Mouse (Mus musculus) kidney, postnatal 10 days (tissue): ENCODE measurements around the gene Esrp2.
A peak's percentile ranks its signal among the peaks of the same experiment; 100 is the strongest.

ENCODE experiments used
- DNase-seq: peaks from one replicate; pipeline ENCODE4 v3.0.0; 2021; ENCODE audit warnings: mixed read lengths

The Esrp2 gene

GRCm38 (mm10) chr8:106115897-106116296, 20.9 kb downstream of the Esrp2 start:
- peak; percentile 63 for DNase-seq

GRCm38 (mm10) chr8:106112514-106112913, 24.3 kb downstream of the Esrp2 start:
- DNase-seq, result no peak

- DNase-seq, result no peak
These were observed 24.7 kb downstream of the Esrp2 start for GRCm38 (mm10) chr8:106112041-106112440.

- no peak for DNase-seq
These were observed 28.0 kb downstream of the Esrp2 start for GRCm38 (mm10) chr8:106108729-106109128.

- DNase-seq, result peak; percentile 19
These were observed 28.7 kb downstream of the Esrp2 start for GRCm38 (mm10) chr8:106108080-106108479.

GRCm38 (mm10) chr8:106106193-106106592, 30.6 kb downstream of the Esrp2 start:
- DNase-seq, result no peak

- no peak for DNase-seq
These were observed 32.9 kb downstream of the Esrp2 start for GRCm38 (mm10) chr8:106103888-106104287.

- DNase-seq, result no peak
These were observed 34.5 kb downstream of the Esrp2 start for GRCm38 (mm10) chr8:106102321-106102720.
